Mouse (Mus musculus) hematopoietic stem cell, adult 5-6 weeks (primary cell): ENCODE measurements around the gene Dnah17. TPM values are rescaled to one million over a fixed set of nuclear protein-coding genes. Genes with fewer than 3 reads are reported as not detected.

Experiments
- ATAC-seq, 2 experiments: fragments of 125-278 bp in 1 of 2; replicated peaks in 1 of 2; 2 replicates each; pipeline ENCODE4 v1.8.0; 2016 to 2017; ENCODE audit warnings: inconsistent platforms in 2 of 2, mild to moderate bottlenecking in 2 of 2, moderate number of reproducible peaks in 2 of 2, low read depth in 1 of 2, moderate TSS enrichment in 1 of 2; ENCODE audit not compliant: low FRiP score in 2 of 2, poor library complexity in 2 of 2, severe bottlenecking in 2 of 2, insufficient read depth in 1 of 2, low TSS enrichment in 1 of 2
- total RNA-seq: library from RNA; stranded (forward); fragments of 172-1452, 232-1000 nt; gene quantifications from 2 replicates; pipeline ENCODE4 v1.2.3, GENCODE M21; 2017

The Dnah17 gene
- total RNA-seq, 1 experiment from 2014 or later: 0.10 TPM

GRCm38 (mm10) chr11:118068812-118069332 lies 61.6 kb downstream of the Dnah17 start:
- no peak for ATAC-seq

GRCm38 (mm10) chr11:118067588-118067987 lies 62.8 kb downstream of the Dnah17 start:
- ATAC-seq: no peak

- no peak for ATAC-seq
Observed at GRCm38 (mm10) chr11:118060038-118060437, 70.4 kb downstream of the Dnah17 start.

- no peak for ATAC-seq
Observed at GRCm38 (mm10) chr11:118058872-118059271, 71.6 kb downstream of the Dnah17 start.

- no peak for ATAC-seq
Observed at GRCm38 (mm10) chr11:118058367-118058766, 72.1 kb downstream of the Dnah17 start.

- no peak for ATAC-seq
Observed at GRCm38 (mm10) chr11:118050174-118050573, 80.3 kb downstream of the Dnah17 start.

- no peak for ATAC-seq
Observed at GRCm38 (mm10) chr11:118049641-118050040, 80.8 kb downstream of the Dnah17 start.

- ATAC-seq: no peak
Observed at GRCm38 (mm10) chr11:118043293-118043907, 87.0 kb downstream of the Dnah17 start.

- no peak for ATAC-seq
Observed at GRCm38 (mm10) chr11:118042791-118043190, 87.6 kb downstream of the Dnah17 start.

- ATAC-seq: no peak
Observed at GRCm38 (mm10) chr11:118035068-118035467, 95.4 kb downstream of the Dnah17 start.

GRCm38 (mm10) chr11:118034395-118034794 lies 96.0 kb downstream of the Dnah17 start:
- ATAC-seq: no peak

- ATAC-seq: no peak
Observed at GRCm38 (mm10) chr11:118031134-118031533, 99.3 kb downstream of the Dnah17 start.

- no peak for ATAC-seq
Observed at GRCm38 (mm10) chr11:118029170-118029569, 101.3 kb downstream of the Dnah17 start.

- ATAC-seq: no peak
Observed at GRCm38 (mm10) chr11:118024111-118024510, 106.3 kb downstream of the Dnah17 start.

- ATAC-seq: no peak
Observed at GRCm38 (mm10) chr11:118023475-118023874, 107.0 kb downstream of the Dnah17 start.

GRCm38 (mm10) chr11:118021806-118022205 lies 108.6 kb downstream of the Dnah17 start:
- ATAC-seq: peak; percentile 69 to 85; a peak in 2 of 4 replicates

GRCm38 (mm10) chr11:118018328-118018727 lies 112.1 kb downstream of the Dnah17 start:
- no peak for ATAC-seq

GRCm38 (mm10) chr11:118015381-118016145 lies 114.9 kb downstream of the Dnah17 start:
- ATAC-seq: peak; percentile 69 to 75
